Mouse (Mus musculus): ENCODE data around the gene Fgfr3. TPM values are rescaled to one million over a fixed set of nuclear protein-coding genes. Genes with fewer than 3 reads are reported as not detected.

The Fgfr3 gene
- polyA plus RNA-seq, 1 experiment from 2014 or later = 68.0 TPM

GRCm38 (mm10) chr5:33722266-33723018, 968 bp downstream of the Fgfr3 start:
- Histone ChIP-seq H3K36me3 (ENCODE audit: control insufficient read depth, insufficient read depth, low read length) (no peaks in the 10 kb centered on the region), H3K4me3 (ENCODE audit: low read depth, low read length) (peak overlapping the region; percentile 88), H3K9me3 (ENCODE audit: control insufficient read depth, low read length) (no peaks in the 10 kb centered on the region), H3K27me3 (ENCODE audit: control insufficient read depth, insufficient read depth, low read length) (peaks cover 48% of the 10 kb centered on the region), H3K27ac (ENCODE audit: low read depth, low read length) (peak overlapping the region; percentile 91), H3K4me2 (peak overlapping the region; percentile 88), H3K4me1 (ENCODE audit: control insufficient read depth, insufficient read depth, low read length) (peaks cover 65% of the 10 kb centered on the region), H3K9ac (ENCODE audit: low read length) (peak overlapping the region; percentile 97)
- ATAC-seq (ENCODE audit: low FRiP score) = no peak; the same call in 1 of the 2 replicates
- under 1% methylated on average over 52 of the region's 53 CpGs for WGBS
- peak; percentile 94 for DNase-seq (ENCODE audit: low spot score, missing footprints)

DNA sequence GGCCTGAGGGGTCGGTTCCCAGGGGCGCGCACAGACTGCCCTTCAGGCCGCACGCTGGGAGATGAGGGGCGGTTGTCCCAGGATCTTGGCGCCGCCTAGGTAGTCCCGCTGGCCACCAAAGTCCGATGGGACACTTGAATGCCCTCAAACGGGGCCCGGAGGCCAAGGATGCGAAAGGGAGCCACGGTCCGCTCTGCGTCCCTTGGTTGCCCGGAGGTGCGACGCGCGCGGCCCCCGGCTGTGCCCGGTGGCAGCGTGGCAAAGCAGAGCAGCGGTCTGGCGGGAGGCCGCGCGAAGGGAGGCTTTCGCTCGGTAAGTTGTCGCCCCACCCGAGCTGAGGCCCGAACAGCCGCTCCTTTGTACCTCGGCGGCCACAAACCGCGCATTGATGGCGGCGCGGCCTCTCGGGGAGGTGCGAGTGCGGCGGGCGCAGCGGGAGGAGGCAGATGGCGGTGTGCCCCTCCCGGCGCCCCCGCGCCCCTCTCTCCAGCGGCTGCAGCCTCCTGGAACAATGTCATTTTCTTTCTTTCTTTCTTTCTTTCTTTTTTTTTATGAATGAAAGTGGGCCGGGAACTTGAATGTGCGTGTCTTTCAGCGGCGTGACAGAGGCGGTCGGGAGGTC, 1.7 kb downstream of the Fgfr3 start:
- DNase-seq (ENCODE audit: low spot score, missing footprints) = peak; percentile 96
- H3K27me3 ChIP-seq (ENCODE audit: control insufficient read depth, insufficient read depth, low read length) = peaks cover 53% of the 10 kb centered on the region
- H3K27ac ChIP-seq (ENCODE audit: low read depth, low read length) = peak overlapping the region; percentile 91
- peaks cover 5% of the 10 kb centered on the region; the same call in 1 of the 2 replicates for H3K36me3 ChIP-seq (ENCODE audit: control insufficient read depth, insufficient read depth, low read length)
- ATAC-seq (ENCODE audit: low FRiP score) = peak; percentile 60
- peaks cover 63% of the 10 kb centered on the region for H3K4me1 ChIP-seq (ENCODE audit: control insufficient read depth, insufficient read depth, low read length)
- H3K4me2 ChIP-seq = peak overlapping the region; percentile 88
- WGBS = under 1% methylated on average over 61 of the region's 61 CpGs
- peak overlapping the region; percentile 97 for H3K9ac ChIP-seq (ENCODE audit: low read length)
- H3K4me3 ChIP-seq (ENCODE audit: low read depth, low read length) = peak overlapping the region; percentile 88
- H3K9me3 ChIP-seq (ENCODE audit: control insufficient read depth, low read length) = no peaks in the 10 kb centered on the region

- Histone ChIP-seq H3K27ac (ENCODE audit: low read depth, low read length) (peak overlapping the region; percentile 91), H3K4me2 (peak overlapping the region; percentile 88), H3K4me3 (ENCODE audit: low read depth, low read length) (peak overlapping the region; percentile 88), H3K27me3 (ENCODE audit: control insufficient read depth, insufficient read depth, low read length) (peaks cover 50% of the 10 kb centered on the region), H3K36me3 (ENCODE audit: control insufficient read depth, insufficient read depth, low read length) (peaks cover 8% of the 10 kb centered on the region; the same call in 1 of the 2 replicates), H3K9me3 (ENCODE audit: control insufficient read depth, low read length) (no peaks in the 10 kb centered on the region), H3K9ac (ENCODE audit: low read length) (peak overlapping the region; percentile 97), H3K4me1 (ENCODE audit: control insufficient read depth, insufficient read depth, low read length) (peaks cover 56% of the 10 kb centered on the region)
- DNase-seq (ENCODE audit: low spot score, missing footprints) = no peak
- peak; percentile 78 for ATAC-seq (ENCODE audit: low FRiP score)
- 3% methylated on average over 36 of the region's 36 CpGs for WGBS
Observed at GRCm38 (mm10) chr5:33723641-33724465, 2.4 kb downstream of the Fgfr3 start.

- H3K27ac ChIP-seq (ENCODE audit: low read depth, low read length) = no peak overlapping the region
- 0 out of 2 replicates have a peak overlapping the region, but pooled peaks have one; percentile 88 for H3K4me3 ChIP-seq (ENCODE audit: low read depth, low read length)
- peaks cover 42% of the 10 kb centered on the region for H3K27me3 ChIP-seq (ENCODE audit: control insufficient read depth, insufficient read depth, low read length)
- H3K4me1 ChIP-seq (ENCODE audit: control insufficient read depth, insufficient read depth, low read length) = peaks cover 45% of the 10 kb centered on the region
- H3K9me3 ChIP-seq (ENCODE audit: control insufficient read depth, low read length) = no peaks in the 10 kb centered on the region
- DNase-seq (ENCODE audit: low spot score, missing footprints) = no peak
- peak overlapping the region; percentile 88 for H3K4me2 ChIP-seq
- ATAC-seq (ENCODE audit: low FRiP score) = no peak
- peak overlapping the region; percentile 27 for H3K9ac ChIP-seq (ENCODE audit: low read length)
- H3K36me3 ChIP-seq (ENCODE audit: control insufficient read depth, insufficient read depth, low read length) = peaks cover 14% of the 10 kb centered on the region; the same call in 1 of the 2 replicates
- 85% methylated on average over 7 of the region's 7 CpGs for WGBS
Observed at GRCm38 (mm10) chr5:33726081-33726647, 4.7 kb downstream of the Fgfr3 start.

DNA sequence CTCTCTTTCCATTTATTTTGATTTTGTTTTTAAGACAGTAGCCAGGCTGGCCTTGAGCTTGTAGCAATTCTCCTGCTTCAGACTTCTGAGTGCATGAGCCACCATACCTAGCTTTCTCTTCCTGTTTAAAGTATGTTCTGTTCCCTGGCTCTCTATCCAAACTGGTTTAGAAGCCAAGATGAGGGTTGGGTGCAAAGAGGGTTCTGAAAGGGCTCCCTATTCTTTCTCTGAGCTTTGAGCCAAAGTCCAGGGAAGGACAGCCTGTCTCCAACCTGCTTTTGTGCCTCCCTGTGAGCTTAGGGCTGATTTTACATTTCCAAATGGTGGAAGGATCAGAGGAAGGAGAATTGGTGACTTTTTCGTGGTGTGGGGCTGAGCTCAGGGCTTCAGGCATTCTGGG, 5.4 kb downstream of the Fgfr3 start:
- no peak overlapping the region for H3K9ac ChIP-seq (ENCODE audit: low read length)
- ATAC-seq (ENCODE audit: low FRiP score) (no peak), DNase-seq (ENCODE audit: low spot score, missing footprints) (peak; percentile 78)
- no peak overlapping the region for H3K4me3 ChIP-seq (ENCODE audit: low read depth, low read length)
- peaks cover 39% of the 10 kb centered on the region for H3K27me3 ChIP-seq (ENCODE audit: control insufficient read depth, insufficient read depth, low read length)
- peaks cover 41% of the 10 kb centered on the region for H3K4me1 ChIP-seq (ENCODE audit: control insufficient read depth, insufficient read depth, low read length)
- H3K9me3 ChIP-seq (ENCODE audit: control insufficient read depth, low read length) = no peaks in the 10 kb centered on the region
- 86% methylated on average over 1 of the region's 1 CpGs for WGBS
- no peak overlapping the region for H3K27ac ChIP-seq (ENCODE audit: low read depth, low read length)
- H3K36me3 ChIP-seq (ENCODE audit: control insufficient read depth, insufficient read depth, low read length) = peaks cover 16% of the 10 kb centered on the region
- H3K4me2 ChIP-seq = no peak overlapping the region

DNA sequence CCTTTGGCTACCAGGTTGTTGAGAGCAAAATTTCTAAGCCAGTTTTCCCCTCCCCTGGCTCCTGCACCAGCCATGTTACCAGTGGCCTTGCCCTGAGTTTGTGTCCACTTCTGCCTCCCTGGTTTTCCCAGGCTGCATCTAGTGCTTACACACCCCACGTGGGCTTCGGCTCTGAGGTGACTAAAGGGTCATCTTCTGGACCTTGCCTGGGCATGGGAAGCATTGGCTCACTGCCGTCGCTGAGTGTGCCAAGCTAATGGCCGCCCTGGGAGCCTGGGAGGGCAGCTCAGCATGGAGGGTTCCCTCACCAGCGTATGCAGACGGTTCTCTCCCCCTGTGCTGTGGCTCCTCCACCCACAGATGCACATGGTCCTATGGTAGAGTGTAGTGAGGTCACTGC, 7.4 kb downstream of the Fgfr3 start:
- 82% methylated on average over 7 of the region's 7 CpGs for WGBS
- peaks cover 27% of the 10 kb centered on the region for H3K4me1 ChIP-seq (ENCODE audit: control insufficient read depth, insufficient read depth, low read length)
- H3K9ac ChIP-seq (ENCODE audit: low read length) = no peak overlapping the region; the same call in 1 of the 2 replicates
- peaks cover 24% of the 10 kb centered on the region for H3K36me3 ChIP-seq (ENCODE audit: control insufficient read depth, insufficient read depth, low read length)
- DNase-seq (ENCODE audit: low spot score, missing footprints) (peak; percentile 76), ATAC-seq (ENCODE audit: low FRiP score) (no peak)
- H3K9me3 ChIP-seq (ENCODE audit: control insufficient read depth, low read length) = no peaks in the 10 kb centered on the region
- no peak overlapping the region for H3K4me2 ChIP-seq
- no peak overlapping the region for H3K27ac ChIP-seq (ENCODE audit: low read depth, low read length)
- H3K27me3 ChIP-seq (ENCODE audit: control insufficient read depth, insufficient read depth, low read length) = peaks cover 32% of the 10 kb centered on the region
- no peak overlapping the region for H3K4me3 ChIP-seq (ENCODE audit: low read depth, low read length)

GRCm38 (mm10) chr5:33730516-33730915, 9.0 kb downstream of the Fgfr3 start:
- no peak overlapping the region for H3K4me2 ChIP-seq
- H3K4me3 ChIP-seq (ENCODE audit: low read depth, low read length) = no peak overlapping the region
- H3K9ac ChIP-seq (ENCODE audit: low read length) = no peak overlapping the region
- H3K27ac ChIP-seq (ENCODE audit: low read depth, low read length) = no peak overlapping the region
- H3K36me3 ChIP-seq (ENCODE audit: control insufficient read depth, insufficient read depth, low read length) = peaks cover 27% of the 10 kb centered on the region
- H3K4me1 ChIP-seq (ENCODE audit: control insufficient read depth, insufficient read depth, low read length) = peaks cover 11% of the 10 kb centered on the region
- no peak for ATAC-seq (ENCODE audit: low FRiP score)
- WGBS = 62% methylated on average over 5 of the region's 5 CpGs
- H3K9me3 ChIP-seq (ENCODE audit: control insufficient read depth, low read length) = no peaks in the 10 kb centered on the region
- peaks cover 17% of the 10 kb centered on the region for H3K27me3 ChIP-seq (ENCODE audit: control insufficient read depth, insufficient read depth, low read length)
- DNase-seq (ENCODE audit: low spot score, missing footprints) = peak; percentile 85

GRCm38 (mm10) chr5:33731051-33731450, 9.6 kb downstream of the Fgfr3 start:
- peaks cover 17% of the 10 kb centered on the region for H3K27me3 ChIP-seq (ENCODE audit: control insufficient read depth, insufficient read depth, low read length)
- H3K9ac ChIP-seq (ENCODE audit: low read length) = no peak overlapping the region
- no peaks in the 10 kb centered on the region for H3K9me3 ChIP-seq (ENCODE audit: control insufficient read depth, low read length)
- H3K36me3 ChIP-seq (ENCODE audit: control insufficient read depth, insufficient read depth, low read length) = peaks cover 27% of the 10 kb centered on the region
- H3K27ac ChIP-seq (ENCODE audit: low read depth, low read length) = no peak overlapping the region
- WGBS = 61% methylated on average over 21 of the region's 21 CpGs
- no peak overlapping the region for H3K4me2 ChIP-seq
- DNase-seq (ENCODE audit: low spot score, missing footprints) = peak; percentile 80
- H3K4me1 ChIP-seq (ENCODE audit: control insufficient read depth, insufficient read depth, low read length) = peaks cover 6% of the 10 kb centered on the region; the same call in 1 of the 2 replicates
- H3K4me3 ChIP-seq (ENCODE audit: low read depth, low read length) = no peak overlapping the region
- ATAC-seq (ENCODE audit: low FRiP score) = no peak

Data from midbrain, embryonic 11.5 days (tissue).